Mouse (Mus musculus) lung, embryonic 14.5 days (tissue): ENCODE results near the gene Rslcan18. TPM values are rescaled to one million over a fixed set of nuclear protein-coding genes. Genes with fewer than 3 reads are reported as not detected.

Source experiments
- ATAC-seq: fragments of 200-750 bp; cut with Nextera tagmentation; 2 replicates; pipeline ENCODE4 v1.8.0; 2017; ENCODE audit warnings: mild to moderate bottlenecking, moderate TSS enrichment, moderate library complexity; ENCODE audit not compliant: insufficient read depth
- DNase-seq: peaks from one replicate; pipeline ENCODE4 v3.0.0-alpha.2; 2015
- H3K27ac ChIP-seq: fragments of 300-500 bp; sonication (generic); 2 replicates; pipeline ENCODE4 v1.5.1; 2014; ENCODE audit warnings: low read depth, mild to moderate bottlenecking, moderate library complexity
- H3K27me3 ChIP-seq: fragments of 300-500 bp; sonication (generic); 2 replicates; pipeline ENCODE4 v1.6.1; 2014; ENCODE audit warnings: low read length, control low read depth; ENCODE audit not compliant: insufficient read depth
- H3K36me3 ChIP-seq: fragments of 300-500 bp; sonication (generic); 2 replicates; pipeline ENCODE4 v1.6.1; 2014; ENCODE audit warnings: control low read depth; ENCODE audit not compliant: insufficient read depth
- H3K4me1 ChIP-seq: fragments of 300-500 bp; sonication (generic); 2 replicates; pipeline ENCODE4 v1.6.1; 2014; ENCODE audit warnings: antibody characterized with exemption, control low read depth; ENCODE audit not compliant: insufficient read depth
- H3K4me2 ChIP-seq: fragments of 300-500 bp; sonication (generic); 2 replicates; pipeline ENCODE4 v1.6.1; 2014; ENCODE audit warnings: mild to moderate bottlenecking
- H3K4me3 ChIP-seq: fragments of 300-500 bp; sonication (generic); 2 replicates; pipeline ENCODE4 v1.5.1; 2014; ENCODE audit warnings: low read depth, low read length
- H3K9ac ChIP-seq: fragments of 300-500 bp; sonication (generic); 2 replicates; pipeline ENCODE4 v1.6.1; 2014
- H3K9me3 ChIP-seq: fragments of 300-500 bp; sonication (generic); 2 replicates; pipeline ENCODE4 v1.6.1; 2016; ENCODE audit warnings: low read depth, low read length, control low read depth
- CTCF ChIP-seq: IDR thresholded peaks from 2 replicates; pipeline ENCODE4 v1.5.1; 2016; ENCODE audit warnings: antibody characterized with exemption, low read depth
- WGBS: fragments of 180-500 bp; shearing (Covaris S2); extraction: QIAGEN DNeasy Blood & Tissue Kit; methylation state at CpG from one replicate; pipeline ENCODE4 v1.1.7; 2014; 5-methylcytosine and 5-hydroxymethylcytosine counted together
- polyA plus RNA-seq: library from polyadenylated mRNA; unstranded; fragments of >200 nt; fragmentation: Nextera tagmentation; extraction: Ambion mirVana; gene quantifications from 2 replicates; pipeline ENCODE4 v1.2.1, GENCODE M21; 2014

The Rslcan18 gene
- polyA plus RNA-seq, 1 experiment from 2014 or later, result 0.26 TPM

DNA sequence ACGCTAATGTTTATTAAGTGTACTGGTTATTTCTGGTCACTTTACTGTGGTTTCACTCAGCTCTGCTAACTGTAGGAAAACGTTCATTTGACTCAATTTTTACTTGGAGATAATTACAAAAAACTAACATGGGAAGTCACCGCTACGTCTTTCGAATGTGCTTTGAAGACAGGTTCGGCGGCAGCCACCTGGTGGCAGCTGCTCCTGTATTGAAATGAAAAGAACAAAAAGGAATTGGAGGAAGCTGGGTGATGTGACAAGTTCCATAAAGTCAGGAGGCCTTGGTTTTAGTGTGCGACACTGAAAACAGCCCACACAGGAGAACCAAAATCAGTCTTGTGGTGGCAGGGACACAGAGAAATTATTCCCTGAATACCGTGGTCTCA, 7.2 kb downstream of the Rslcan18 start:
- ATAC-seq (peak; percentile 47), DNase-seq (no peak)
- Histone ChIP-seq H3K9me3 (peaks cover 4% of the 10 kb centered on the region; the same call in 1 of the 2 replicates), H3K27ac (no peak overlapping the region), H3K36me3 (peaks cover 4% of the 10 kb centered on the region; the same call in 1 of the 2 replicates), H3K4me1 (peaks cover 6% of the 10 kb centered on the region; the same call in 1 of the 2 replicates), H3K4me2 (peak overlapping the region; percentile 67), H3K27me3 (no peaks in the 10 kb centered on the region), H3K4me3 (peak overlapping the region; percentile 53), H3K9ac (peak overlapping the region; percentile 30; the same call in 1 of the 2 replicates)
- WGBS, result 8% methylated on average over 9 of the region's 9 CpGs
- TF ChIP-seq CTCF, result no peak

DNA sequence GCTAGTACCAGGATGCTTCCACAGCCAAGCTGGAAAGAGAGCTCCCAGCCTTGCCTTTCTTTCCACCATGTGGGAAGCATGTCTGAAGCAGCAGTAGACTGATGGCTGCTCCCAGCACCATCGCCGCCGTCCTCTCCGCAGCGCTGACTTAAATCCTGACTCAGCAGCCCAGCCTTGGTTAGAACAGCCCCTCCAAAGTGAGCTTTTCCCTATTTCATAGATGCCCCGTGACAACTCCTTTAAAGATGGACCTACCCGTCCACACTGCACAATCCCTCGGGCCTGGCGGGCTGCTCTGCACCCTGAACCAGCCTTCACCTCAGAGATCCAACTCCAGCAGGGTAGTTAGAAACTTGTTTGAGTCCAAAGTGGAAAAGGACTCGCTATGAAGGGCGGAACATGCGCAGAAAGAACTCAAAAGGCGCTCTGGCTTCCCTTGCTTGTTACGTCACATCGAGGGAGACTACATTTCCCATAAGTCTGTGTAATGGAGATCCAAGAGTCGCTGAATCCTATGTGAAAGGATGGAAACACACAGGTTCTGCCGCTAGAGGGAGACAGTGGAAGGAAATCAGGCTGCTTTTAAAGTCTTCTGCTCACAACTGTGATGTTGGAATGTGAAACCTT, 7.8 kb downstream of the Rslcan18 start, which contains the start of gene Gm28557:
Gm28557 (minus strand) TSS at position 411 of the 627 bp plus-strand sequence.
- peaks cover 4% of the 10 kb centered on the region; the same call in 1 of the 2 replicates for H3K9me3 ChIP-seq
- peak within 1 kb of the TSS; percentile 83 for H3K27ac ChIP-seq
- H3K27me3 ChIP-seq, result no peaks in the 10 kb centered on the region
- ATAC-seq, result peak; percentile 98
- 0% methylated on average over 17 of the region's 17 CpGs for WGBS
- TF ChIP-seq CTCF, result peak; percentile 90
- peak within 1 kb of the TSS; percentile 67 for H3K4me2 ChIP-seq
- peak within 1 kb of the TSS; percentile 71 for H3K9ac ChIP-seq
- DNase-seq, result peak; percentile 99
- H3K4me3 ChIP-seq, result peak within 1 kb of the TSS; percentile 53
- H3K36me3 ChIP-seq, result peaks cover 4% of the 10 kb centered on the region; the same call in 1 of the 2 replicates
- peaks cover 6% of the 10 kb centered on the region; the same call in 1 of the 2 replicates for H3K4me1 ChIP-seq

DNA sequence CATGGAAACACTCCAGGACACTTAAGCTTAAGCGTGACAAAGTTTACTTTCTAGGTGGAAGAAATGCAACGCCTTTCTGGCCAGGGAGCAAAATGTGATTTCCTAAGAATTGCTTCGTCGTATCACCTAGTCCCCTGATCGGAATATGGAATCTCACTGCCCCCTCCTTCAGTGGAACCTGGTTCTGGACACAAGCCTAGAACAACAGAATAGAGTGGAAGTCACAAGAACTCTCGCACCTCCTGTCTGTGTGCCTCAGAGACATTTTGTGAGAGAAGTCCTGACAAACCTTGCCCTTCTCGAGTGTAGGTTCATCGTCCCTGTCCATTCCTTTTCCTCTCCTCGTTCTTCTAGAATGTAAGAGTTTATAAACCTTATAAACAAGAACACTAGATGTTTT, 8.4 kb downstream of the Rslcan18 start:
- DNase-seq (peak; percentile 21), ATAC-seq (peak; percentile 5; the same call in 1 of the 2 replicates)
- 47% methylated on average over 9 of the region's 9 CpGs for WGBS
- Histone ChIP-seq H3K9me3 (peaks cover 4% of the 10 kb centered on the region; the same call in 1 of the 2 replicates), H3K4me1 (peaks cover 6% of the 10 kb centered on the region; the same call in 1 of the 2 replicates), H3K27ac (peak overlapping the region; percentile 83; the same call in 1 of the 2 replicates), H3K36me3 (peaks cover 4% of the 10 kb centered on the region; the same call in 1 of the 2 replicates), H3K4me3 (peak overlapping the region; percentile 53), H3K9ac (peak overlapping the region; percentile 71), H3K27me3 (no peaks in the 10 kb centered on the region), H3K4me2 (peak overlapping the region; percentile 67)
- TF ChIP-seq CTCF, result no peak

DNA sequence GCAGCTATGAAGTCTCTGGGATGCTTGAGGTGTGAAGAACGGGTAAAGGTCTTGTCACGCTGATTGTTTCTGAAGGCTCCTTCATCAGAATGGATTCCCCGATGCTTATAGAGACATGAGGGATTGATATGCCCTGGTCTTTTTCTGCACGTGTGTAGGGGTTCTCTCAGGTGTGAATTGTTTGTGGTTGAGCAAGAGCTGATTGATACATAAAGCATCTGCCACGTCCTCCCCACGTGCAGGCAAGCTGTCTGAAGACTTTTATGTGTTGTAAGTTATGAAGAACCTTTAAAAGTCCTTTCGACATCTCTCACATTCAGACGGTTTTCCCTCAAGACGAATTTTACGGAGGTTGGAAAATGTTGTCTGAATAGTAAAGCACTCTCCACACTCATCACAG, 18.2 kb downstream of the Rslcan18 start, which contains the start of gene Zfp708:
Zfp708 (minus strand) TSS at position 101 of the 400 bp plus-strand sequence.
- TF ChIP-seq CTCF, result no peak
- Histone ChIP-seq H3K27me3 (no peaks in the 10 kb centered on the region), H3K9ac (no peak within 1 kb of the TSS), H3K4me3 (no peak within 1 kb of the TSS), H3K36me3 (no peaks in the 10 kb centered on the region), H3K4me2 (no peak within 1 kb of the TSS), H3K27ac (no peak within 1 kb of the TSS), H3K4me1 (no peaks in the 10 kb centered on the region), H3K9me3 (no peaks in the 10 kb centered on the region)
- ATAC-seq, result no peak
- 81% methylated on average over 10 of the region's 10 CpGs for WGBS
- no peak for DNase-seq

DNA sequence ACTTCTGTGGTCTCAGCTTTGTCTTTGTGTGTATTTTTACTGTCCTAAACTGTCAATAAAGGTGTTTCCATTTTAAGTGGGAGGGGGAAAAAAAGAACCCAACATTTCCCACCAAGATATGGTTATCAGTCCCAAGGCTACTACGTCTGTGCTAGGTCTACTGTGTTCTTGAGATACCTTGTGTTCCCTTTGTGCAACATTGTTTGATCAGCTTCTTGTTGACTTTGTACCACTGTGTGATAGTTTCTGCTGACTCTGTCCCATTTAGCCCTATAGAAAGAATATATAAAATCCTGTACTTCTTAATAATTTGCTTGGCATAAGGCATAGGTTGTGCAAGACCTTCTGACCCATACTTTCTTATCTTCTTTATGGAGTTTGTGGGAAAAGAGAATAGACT, 25.9 kb downstream of the Rslcan18 start:
- WGBS, result 63% methylated on average over 1 of the region's 1 CpGs
- H3K4me1 ChIP-seq, result no peaks in the 10 kb centered on the region
- H3K27me3 ChIP-seq, result no peaks in the 10 kb centered on the region
- no peaks in the 10 kb centered on the region for H3K36me3 ChIP-seq
- H3K9me3 ChIP-seq, result no peaks in the 10 kb centered on the region
- H3K4me3 ChIP-seq, result no peak overlapping the region
- H3K4me2 ChIP-seq, result no peak overlapping the region
- TF ChIP-seq CTCF, result no peak
- DNase-seq (no peak), ATAC-seq (no peak)
- no peak overlapping the region for H3K27ac ChIP-seq
- no peak overlapping the region for H3K9ac ChIP-seq

DNA sequence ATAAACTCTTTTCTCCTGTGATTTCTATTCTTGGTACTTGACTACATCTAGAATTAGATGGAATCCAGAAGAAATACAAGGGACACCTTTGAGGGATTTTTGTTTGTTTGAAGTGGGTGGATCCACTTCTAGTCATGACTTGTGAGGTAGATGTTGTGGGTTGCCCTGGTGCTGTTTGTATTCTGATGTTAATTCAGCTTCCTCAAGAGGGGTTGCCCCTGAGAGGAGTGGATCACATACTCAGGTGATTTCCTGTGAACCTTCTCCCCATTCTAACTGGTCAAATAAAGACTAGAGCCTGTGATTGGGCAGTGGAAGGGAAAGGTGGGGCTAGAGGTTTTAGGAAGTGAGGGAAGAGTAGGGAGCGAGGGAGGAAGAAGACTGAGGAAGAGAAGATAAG, 34.1 kb downstream of the Rslcan18 start:
- Histone ChIP-seq H3K36me3 (0 out of 2 replicates have a peak, but pooled peaks cover 2% of the 10 kb centered on the region), H3K9me3 (no peaks in the 10 kb centered on the region), H3K4me2 (peak overlapping the region; percentile 68), H3K27me3 (no peaks in the 10 kb centered on the region), H3K9ac (peak overlapping the region; percentile 68), H3K4me1 (0 out of 2 replicates have a peak, but pooled peaks cover 5% of the 10 kb centered on the region), H3K4me3 (peak overlapping the region; percentile 55), H3K27ac (peak overlapping the region; percentile 92)
- DNase-seq (no peak), ATAC-seq (no peak)
- no peak for TF ChIP-seq CTCF
- 69% methylated on average over 1 of the region's 1 CpGs for WGBS

DNA sequence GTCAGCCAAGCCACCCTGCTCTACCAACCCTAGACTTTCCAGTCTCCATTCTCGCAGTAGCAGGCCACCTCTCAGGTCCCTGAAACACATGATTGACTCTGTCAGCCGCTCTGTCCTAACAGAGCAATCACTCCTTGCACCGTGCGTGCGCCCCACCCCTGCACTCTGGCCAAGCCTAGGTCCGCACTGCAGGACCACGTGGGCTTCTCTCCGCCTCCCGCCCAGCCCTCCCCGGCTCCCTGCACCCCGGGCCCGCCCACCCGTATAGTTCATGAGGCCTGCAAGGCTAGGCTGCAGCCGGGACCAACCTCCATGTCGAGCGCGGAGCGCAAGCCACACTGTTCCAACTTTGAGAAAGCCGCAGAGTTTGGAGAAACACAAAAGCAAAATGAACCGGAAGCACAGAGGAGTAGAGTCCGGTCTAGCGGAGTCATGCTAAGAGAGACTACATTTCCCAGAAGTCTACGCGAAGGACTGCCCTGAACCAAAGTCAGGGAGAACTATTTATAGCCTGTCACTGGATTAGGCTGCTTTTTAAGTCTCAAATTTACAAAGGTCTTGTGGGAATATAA, 34.8 kb downstream of the Rslcan18 start:
- peak; percentile 90 for DNase-seq
- H3K36me3 ChIP-seq, result 0 out of 2 replicates have a peak, but pooled peaks cover 2% of the 10 kb centered on the region
- peak overlapping the region; percentile 68 for H3K9ac ChIP-seq
- 0 out of 2 replicates have a peak, but pooled peaks cover 5% of the 10 kb centered on the region for H3K4me1 ChIP-seq
- peak overlapping the region; percentile 92 for H3K27ac ChIP-seq
- H3K4me3 ChIP-seq, result peak overlapping the region; percentile 55
- no peaks in the 10 kb centered on the region for H3K27me3 ChIP-seq
- no peaks in the 10 kb centered on the region for H3K9me3 ChIP-seq
- H3K4me2 ChIP-seq, result peak overlapping the region; percentile 68
- ATAC-seq, result peak; percentile 100
- 0 out of 2 replicates have a peak, but pooled peaks have one; percentile 1 for TF ChIP-seq CTCF
- under 1% methylated on average over 24 of the region's 24 CpGs for WGBS
